Mouse (Mus musculus) frontal cortex, postnatal 14 days (tissue): ENCODE data around the gene Rnf213.
"Not testable (repeated sequence)": the region's sequence is repeated elsewhere in the genome, so short reads cannot be mapped to it uniquely, and the experiment has no call there.

Experiments
- DNase-seq, 2 experiments: peaks; one replicate each; pipeline ENCODE4 v3.0.0; 2022; ENCODE audit warnings: low spot score in 2 of 2

The Rnf213 gene

DNA sequence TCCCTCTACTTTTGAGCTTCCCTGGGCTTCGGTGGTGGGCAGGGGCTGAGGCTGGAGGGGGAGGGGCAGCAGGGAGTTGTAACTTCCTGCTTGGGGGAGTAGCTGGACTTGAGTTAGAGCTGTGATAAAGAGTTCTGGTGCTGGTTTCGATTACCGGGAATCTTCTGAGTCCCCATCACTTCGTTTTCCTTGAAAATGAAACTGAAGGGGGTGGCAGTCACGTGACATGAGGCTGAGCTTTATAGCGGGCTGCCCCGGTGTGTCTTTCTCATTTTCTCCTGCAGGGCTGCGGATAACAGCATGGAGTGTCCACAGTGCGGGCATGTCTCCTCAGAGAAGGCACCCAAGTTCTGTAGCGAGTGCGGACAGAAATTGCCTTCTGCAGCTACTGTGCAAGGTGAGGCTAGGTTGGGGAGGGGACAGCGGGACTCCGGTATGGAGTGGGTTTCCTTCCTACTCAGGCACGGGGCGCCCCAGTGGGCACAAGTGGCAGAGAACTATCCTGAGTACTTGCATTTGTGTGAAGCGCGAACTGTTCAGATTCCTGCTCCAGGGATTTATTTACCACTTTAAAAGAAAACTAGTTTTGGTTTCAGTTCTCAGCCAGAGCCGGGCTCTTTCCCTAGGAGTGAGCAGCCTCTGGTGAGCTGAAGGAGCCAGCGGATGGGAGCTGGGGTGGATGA is at the start of gene Rnf213:
TSS of gene Rnf213 (plus strand) at position 301 of the 683 bp plus-strand sequence.
- peak; percentile 10 to 13 for DNase-seq

DNA sequence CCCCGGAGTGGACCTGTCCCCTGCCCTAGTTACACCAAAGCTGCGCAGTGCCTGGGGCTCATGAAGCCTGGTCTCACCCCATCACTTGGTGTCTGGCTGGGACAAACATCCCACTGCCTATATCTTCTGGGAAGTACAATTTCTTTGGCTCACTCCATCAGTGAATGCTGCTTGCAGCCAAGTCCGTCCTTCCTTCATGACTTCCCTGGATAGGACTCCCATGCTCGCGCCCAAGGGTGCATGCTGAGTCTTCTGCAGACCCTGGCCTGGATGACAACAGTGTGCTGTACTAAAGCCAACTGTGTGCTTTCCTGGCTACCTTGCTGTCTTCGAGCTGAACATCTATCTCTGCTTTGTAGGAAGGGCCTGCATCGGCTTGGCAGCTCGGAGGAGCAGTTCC is 48.7 kb upstream of the Rnf213 start:
- no peak for DNase-seq

DNA sequence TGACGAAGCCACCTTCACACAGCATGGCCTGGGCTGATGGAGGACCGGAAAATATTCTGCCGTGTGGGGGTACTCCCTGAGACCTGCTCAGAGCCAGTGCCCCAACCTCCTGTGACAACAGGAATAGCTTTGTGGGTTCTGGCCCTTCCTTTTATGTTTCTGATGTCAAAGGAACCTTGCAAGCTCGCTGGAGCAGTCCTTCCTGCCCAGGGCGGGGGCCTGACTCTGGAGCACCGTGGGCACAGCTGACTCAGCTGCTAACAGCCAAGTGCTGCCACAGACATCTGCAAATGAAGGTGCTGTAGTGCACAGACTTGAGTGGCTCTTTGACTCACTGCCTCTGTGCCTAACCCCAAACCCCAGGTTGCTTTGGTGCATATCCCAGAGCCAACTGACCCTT is 48.0 kb upstream of the Rnf213 start:
- DNase-seq, result no peak

DNA sequence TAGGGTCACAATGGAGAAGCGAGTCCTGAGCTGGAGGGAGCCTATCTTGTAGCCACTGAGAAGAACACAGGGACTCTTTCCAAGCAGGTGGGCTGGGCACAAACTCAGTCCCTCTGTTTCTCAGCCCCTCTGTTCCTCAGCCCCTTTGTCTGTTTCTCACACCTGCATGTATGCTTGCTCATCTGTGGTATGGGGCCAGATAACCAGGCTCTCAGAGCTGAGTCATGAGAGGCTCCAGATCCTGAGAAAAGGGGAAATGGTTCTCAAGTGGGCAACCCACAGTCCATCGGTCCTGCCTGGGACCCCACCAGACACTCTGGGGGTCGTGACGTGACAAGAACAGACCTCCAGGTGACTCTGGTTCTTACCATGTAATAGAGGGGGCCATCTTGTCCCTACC is 45.8 kb upstream of the Rnf213 start:
- no peak for DNase-seq

DNA sequence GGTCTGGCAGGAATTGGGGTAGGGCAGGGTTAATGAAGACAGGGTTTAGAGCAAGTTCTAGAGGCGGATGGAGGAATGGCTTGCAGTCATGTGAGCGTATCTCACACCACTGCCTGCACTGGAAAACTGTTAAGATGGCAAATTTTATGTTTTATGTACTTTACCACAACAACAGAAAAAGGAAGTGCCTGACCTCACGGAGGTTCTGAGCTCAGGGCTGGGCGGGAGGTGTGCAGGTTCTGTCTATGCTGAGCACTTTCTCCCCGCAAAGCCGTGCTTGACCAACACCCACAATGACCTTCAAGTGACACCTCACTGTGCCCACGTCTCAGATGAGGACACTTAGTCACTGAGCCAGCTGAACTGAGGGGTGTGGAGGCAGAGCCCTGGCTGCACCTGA is 40.8 kb upstream of the Rnf213 start:
- DNase-seq, result no peak

DNA sequence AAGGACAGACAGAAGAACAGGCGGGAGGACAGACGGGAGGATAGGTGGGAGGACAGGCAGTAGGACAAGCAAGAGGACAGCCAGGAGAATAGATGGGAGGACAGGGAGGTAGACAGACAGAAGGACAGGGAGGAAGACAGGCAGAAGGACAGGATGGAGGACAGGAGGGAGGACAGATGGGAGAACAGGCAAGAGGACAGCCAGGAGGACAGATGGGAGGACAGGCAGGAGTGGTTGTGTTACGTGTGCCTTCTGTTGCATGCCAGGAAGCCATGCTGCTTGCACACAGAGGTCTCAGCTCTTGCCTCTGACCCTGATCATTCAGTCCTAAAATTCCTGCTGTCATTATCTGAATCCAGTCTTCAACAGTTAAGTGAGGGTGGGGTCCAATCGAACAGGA is 39.0 kb upstream of the Rnf213 start:
- no peak for DNase-seq

DNA sequence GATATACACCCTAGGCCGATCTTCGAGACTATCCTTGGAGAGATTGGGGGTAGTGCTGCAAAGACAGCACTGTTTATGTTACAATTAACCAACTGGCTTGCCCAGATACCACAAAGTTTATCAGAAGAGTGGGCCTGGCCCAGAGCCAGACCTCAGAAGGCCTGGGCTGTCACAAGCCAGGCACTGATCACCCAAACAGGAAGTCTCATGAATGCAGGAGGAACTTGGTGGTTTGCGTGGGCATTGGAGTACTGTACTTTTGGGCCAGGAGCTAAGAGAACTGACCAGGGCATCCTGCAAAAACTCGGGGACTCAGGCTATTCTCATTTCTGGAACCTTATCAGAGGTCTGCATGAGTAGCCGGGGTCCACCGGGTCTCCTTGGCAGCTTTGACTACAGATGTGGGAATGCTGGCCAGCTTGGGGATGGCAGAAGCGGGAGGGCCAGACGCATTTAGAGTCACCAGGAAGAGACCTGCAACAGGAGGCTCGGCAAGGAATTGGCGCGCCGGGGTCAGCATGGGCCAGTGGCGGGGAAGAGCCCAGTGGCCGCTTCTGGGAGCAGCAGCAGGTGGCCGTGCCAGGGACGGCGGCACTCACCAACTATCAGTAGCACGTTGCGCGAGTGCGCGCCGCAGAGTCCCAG is 38.0 kb upstream of the Rnf213 start:
- DNase-seq, result peak in 1 of 2 experiments; percentile 13

DNA sequence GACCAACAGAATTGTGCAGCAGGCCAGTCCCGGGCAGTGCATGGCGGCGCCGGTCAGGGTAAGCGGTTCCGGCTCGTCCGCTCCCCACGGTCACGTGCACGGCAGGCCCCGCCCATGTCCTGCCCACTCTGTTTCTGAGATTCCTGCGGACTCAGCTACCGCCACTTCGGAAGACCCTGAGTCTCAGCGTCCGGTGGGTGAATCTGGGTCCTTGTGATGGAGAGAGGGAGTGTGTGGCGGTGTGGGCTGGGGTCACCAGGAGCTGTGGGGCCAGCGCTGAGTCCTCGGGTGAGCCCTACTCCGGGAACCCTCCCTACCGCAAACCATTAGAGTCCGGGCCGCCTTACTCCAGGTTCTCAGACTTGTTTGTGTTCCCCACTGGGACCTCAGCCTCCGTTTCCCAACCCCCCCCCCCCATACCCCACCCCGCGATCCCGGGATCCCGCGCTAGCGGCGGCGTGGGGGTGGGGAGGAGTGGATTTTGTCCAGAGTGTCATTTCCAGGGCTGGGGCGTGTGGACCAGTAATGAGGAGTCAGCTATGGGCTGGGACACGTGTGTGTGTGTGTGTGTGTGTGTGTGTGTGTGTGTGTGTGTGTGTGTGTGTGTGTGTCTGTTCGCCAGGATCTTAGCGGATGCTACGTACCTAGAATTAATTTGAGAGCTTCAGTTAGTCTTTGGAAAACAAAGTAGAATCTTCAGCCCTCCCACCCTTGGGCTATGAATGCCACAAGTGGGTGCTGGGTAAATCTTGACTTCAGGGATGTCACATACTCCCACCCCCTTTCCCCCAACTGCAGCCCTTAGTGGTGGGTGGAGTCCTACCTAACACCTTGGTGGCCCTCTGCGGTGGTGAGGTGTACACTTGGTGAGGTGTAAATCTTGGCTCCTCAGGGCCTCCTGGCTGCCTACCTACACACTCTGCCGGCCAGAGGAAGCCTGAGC is 37.2 kb upstream of the Rnf213 start, which contains the start of the genes Sgsh and Slc26a11:
TSS of gene Sgsh (minus strand) at position 94 of the 943 bp plus-strand sequence.
TSS of gene Slc26a11 (plus strand) at position 115 of the 943 bp plus-strand sequence.
- DNase-seq, result peak; percentile 43 to 66

DNA sequence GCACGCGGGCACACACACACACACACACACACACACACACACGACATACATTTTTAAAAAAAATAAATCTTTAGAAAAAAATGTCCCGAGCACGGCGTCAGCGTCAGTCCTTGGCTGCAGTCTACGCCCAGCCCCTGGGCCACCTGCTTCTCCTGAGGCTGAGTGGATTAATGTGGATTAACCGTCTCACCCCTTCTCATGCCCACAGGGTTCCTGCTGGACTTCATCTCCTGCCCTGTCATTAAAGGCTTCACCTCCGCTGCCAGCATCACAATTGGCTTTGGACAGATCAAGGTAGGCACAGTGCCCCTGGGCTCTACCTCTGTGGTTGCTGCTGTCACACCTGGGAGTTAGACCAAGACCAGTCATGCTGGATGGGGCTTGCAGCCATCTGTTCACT is 33.8 kb upstream of the Rnf213 start:
- no peak for DNase-seq

DNA sequence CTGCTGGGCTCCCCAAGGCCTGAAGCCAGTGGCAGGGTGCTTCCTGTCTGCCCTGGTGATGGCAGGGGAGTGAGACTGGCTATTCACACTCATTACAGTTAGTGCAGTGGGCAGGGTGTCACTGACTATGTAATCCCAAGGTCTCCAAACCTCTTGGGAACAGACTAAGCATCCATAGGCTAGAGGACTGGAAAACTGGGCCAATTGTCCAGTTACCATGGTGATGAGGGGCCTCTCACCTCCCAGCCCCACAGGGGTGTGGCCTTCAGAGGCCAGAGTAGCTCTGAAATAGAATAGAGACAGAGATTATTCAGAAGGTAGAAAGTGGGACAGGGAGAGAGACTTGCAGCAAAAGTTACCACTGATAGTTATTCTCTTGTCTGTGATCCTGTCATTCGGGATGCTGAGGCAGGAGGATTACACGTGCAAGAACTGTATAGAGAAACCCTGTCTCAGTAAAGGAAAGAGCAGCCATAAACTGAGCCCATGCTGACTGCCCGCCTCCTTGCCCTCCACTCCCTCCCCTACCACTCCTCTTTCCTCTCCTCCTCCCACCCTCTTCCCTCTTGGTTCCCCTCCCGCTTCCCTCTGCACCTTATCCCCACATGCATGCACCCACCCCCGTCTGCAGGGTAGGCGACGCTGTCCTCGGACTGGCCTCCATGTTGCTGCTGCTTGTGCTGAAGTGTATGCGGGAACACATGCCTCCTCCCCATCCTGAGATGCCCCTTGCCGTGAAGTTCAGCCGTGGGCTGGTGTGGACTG is 29.9 kb upstream of the Rnf213 start:
- no peak for DNase-seq

DNA sequence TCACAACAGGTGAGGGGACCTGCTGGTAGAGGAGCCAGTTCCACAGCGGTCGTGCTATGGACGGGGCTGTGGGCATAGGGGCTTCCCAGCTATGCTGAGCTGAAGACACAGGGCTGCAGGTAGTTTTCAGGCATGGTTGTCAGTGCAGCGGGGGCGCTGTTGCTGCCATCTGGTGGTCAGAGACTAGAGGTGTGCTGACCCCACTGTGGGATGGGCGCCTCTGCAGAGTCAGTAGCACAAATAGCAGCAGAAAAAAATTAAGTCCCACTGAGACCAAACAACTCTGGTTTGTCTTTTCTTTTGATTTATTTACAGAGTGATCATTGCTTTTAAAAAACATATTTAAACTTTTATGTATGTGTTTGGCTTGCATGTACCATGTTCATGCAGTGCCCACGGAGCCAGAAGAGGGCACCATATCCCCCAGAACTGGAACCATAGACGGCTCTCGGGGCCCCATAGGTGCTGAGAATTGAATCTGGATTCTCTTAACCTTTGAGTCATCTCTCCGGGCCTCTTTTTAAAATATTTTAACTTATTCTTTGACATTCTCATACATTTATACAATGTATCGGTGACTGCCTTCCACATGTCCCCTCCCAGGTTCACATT is 29.3 kb upstream of the Rnf213 start:
- DNase-seq, result peak; percentile 25 to 60

DNA sequence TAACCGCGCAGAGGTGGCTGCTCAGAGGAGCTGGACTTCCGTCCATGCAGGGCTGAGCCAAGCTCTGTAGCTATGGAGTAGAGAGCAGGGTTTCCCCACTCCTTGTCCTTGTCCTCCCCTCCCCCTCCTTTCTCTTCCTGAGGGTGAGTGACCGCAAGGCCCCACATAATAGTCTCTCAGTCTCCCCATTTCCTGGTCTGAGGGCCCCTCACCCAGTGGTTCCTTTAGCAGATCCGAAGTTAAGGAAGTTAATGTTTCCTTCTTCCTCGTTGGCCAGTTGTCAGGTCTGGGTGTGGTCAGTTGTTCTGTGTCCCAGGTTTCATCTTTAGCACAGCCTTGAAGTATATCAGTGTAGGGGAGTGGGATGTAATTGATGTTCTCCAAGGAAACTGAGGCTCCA is 17.5 kb upstream of the Rnf213 start:
- DNase-seq, result no peak

DNA sequence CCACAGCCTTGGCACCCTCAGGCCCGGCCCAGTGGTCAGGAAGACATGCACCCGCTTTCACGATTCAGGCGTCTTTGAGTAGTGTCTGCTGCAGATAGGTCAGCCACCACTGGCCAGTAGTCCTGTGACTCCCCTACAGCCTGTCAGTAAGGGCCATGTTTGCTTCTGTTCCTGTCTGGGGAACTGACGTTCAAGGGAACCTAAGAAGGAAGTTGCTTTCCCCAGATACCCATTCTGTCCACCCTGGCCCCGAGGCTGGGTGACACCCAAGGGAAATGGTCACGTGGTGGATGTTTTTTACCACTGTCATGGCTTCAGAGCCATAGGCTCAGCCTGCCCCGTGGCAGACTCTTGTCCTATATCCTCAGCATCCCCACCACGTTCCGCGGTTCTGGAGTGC is 15.6 kb upstream of the Rnf213 start:
- DNase-seq, result no peak

DNA sequence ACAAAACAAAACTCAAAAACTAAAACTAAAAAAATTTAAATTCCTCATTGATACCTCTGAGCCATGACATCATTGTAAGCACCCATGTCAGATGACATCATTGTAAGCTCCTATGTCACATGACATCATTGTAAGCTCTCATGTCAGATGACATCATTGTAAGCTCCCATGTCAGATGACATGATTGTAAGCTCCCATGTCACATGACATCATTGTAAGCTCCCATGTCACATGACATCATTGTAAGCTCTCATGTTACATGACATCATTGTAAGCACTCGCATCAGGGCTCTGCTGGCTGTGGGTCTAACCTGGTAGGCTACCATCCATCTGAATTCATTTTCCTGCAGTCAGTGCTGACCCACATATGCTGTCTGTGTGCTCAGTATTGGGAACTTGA is 14.3 kb upstream of the Rnf213 start:
- DNase-seq, result no peak

DNA sequence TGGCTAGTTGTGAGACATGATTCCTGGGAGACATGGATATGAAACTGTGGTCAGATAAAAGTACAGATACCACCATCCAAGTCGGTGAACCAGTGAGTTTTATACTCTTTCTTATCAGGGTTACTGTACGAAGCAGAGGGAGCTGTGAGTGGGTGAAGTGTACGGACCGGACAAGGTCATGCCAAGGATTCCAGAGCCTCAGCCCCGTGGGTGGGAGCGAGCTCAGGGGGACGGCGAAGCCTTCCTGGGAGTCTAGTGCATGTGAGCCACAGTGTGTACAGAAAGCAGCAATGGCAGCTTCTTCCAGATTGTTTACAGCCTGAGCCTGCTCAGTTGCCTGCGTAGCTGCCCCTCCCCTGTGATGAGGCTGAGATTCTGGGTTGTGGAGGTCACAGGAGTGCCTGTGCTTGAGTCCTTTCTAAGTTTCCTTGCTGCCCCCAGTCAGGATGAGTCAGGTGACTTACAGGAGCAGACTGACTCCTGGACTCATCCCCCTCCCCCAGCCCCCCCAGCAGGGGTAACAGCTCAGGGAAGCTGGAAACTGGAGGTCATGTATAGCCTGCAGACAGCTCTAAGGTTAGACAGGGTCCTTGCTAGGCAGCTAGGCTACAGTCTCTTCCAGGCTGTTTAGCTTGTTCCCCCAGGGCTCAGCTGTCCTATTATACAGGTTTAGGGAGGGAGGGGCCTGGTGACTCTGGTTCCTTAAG is 11.1 kb upstream of the Rnf213 start:
- DNase-seq, result no peak

DNA sequence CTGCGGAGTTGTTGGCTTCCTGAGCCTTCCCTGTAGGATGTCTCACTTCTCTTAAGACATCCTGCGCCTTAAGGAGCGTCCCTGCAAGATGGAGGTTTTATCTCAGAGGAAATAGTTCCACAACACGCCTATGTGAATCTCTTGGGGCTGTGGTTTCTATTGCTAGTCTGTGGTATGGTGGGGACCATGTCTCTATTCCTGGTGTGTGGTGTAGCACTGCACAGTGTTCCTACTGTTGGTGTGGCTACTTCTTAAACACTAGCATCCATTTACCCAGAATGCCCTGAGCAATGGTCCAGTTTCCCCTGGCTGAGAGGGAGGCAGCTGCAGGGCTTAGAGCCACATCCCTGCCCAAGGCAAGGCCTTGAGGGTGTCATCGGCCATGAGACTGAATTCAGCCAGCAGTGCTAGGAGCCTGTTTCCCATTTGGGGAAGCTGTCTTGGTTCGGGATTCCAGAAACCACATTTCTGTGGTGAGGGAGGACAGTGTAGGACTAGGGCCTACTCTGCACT is 10.5 kb upstream of the Rnf213 start:
- no peak for DNase-seq

DNA sequence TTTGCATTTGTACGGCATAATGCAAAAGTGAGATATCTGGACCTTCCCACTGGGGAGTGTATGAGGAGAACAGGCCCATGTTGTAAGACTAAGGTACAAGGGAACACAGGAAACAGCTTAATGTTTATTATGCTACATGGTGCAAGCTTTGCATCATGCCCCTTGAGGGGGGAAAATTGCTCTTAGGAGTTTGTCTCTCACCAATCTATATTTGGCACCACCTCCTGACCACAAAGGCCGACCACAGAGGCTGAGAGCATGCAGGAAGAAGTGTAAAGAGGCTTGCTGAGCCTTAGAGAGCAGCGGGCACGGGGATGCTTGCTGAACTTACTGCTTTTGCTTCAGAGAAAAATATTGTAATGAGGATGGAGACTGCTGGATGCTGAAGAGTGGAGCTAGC is 8.0 kb upstream of the Rnf213 start:
- no peak for DNase-seq

DNA sequence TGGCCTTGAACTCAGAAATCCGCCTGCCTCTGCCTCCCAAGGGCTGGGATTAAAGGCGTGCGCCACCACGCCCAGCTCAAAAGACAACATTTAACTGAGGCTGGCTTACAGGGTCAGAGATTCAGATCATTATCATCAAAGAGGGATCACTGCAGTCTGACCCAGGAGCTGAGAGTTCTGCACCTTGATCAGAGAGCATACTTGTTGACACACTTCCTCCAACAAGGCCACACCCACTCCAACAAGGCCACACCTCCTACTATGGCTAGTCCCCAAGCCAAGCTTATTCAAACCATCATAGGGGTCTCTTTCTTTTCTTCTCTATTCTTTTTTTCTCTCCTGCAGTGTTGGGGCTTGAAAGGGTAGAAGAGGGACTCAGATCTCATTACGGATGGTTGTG is 6.6 kb upstream of the Rnf213 start:
- DNase-seq, result no peak

DNA sequence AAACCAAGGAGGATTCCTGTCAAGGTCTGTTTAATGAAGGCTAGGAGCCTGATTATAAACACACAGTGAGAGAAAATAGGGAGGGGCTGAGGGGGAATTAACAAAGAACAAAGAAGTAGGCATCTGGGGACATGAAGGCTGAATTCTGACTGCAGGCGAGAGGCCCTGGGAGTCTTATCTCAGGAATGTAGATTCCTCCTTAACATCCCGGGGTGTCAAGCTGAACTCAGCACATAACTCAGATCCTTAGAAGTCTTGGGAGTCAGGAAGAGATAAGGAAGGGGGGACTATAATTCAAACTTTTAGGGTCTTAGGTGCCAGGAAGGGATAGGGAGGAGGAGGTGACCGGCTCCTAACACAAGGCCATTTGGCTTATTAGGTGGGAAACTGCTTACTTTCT is 5.6 kb upstream of the Rnf213 start:
- DNase-seq, result not testable (repeated sequence)

DNA sequence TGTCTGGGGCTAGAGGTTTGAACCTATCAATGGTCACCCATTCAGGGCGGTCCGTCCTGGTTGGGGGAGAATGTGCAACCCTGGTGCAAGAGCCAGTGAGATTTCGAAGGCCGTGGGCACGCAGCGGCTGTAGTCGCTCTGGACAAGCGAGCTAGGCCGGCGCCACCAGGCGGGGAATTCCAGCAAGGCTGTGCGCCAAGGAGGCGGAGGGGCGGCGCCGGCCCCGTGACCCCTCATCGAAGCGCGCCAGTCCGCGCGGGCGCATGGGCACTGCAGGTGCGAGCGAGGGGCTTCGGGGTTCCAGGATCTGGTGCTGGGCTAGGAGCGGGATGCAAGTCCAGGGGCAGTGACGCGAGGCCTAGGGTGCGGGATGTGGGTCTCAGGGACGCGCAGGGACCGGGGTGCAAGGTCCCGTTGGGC is 3.0 kb upstream of the Rnf213 start:
- DNase-seq, result peak; percentile 17 to 26
